Mouse (Mus musculus): ENCODE measurements around the gene Tmem127.

GRCm38 (mm10) chr2:127298056-127298455 is 50.3 kb downstream of the Tmem127 start:
- TF ChIP-seq GATA1 (IDR thresholded peaks at IDR 0.05; ENCODE audit: borderline replicate concordance, low read length) (no peak), FLI1 (IDR thresholded peaks at IDR 0.05; ENCODE audit: low read length) (no peak)

Data from megakaryocyte, embryonic 14.5 days (primary cell).